Mouse (Mus musculus) erythroblast, embryonic 14.5 days (primary cell): ENCODE measurements around the gene Rnase1. TPM values are rescaled to one million over a fixed set of nuclear protein-coding genes. Genes with fewer than 3 reads are reported as not detected.

Experiments used
- H3K27me3 ChIP-seq: 2 replicates; pipeline ENCODE4 v1.6.1; 2012; ENCODE audit warnings: inconsistent platforms; ENCODE audit not compliant: control insufficient read depth
- H3K36me3 ChIP-seq: 2 replicates; pipeline ENCODE4 v1.6.1; 2012; ENCODE audit warnings: mild to moderate bottlenecking, inconsistent platforms; ENCODE audit not compliant: control insufficient read depth
- H3K4me1 ChIP-seq: 2 replicates; pipeline ENCODE4 v1.6.1; 2012; ENCODE audit warnings: inconsistent platforms; ENCODE audit not compliant: control insufficient read depth
- H3K4me3 ChIP-seq: replicated peaks from 2 replicates; pipeline ENCODE3; 2012; ENCODE audit warnings: moderate library complexity, mild to moderate bottlenecking, inconsistent platforms
- H3K9me3 ChIP-seq: 2 replicates; pipeline ENCODE4 v1.6.1; 2012; ENCODE audit warnings: low read length, inconsistent platforms, mixed read lengths; ENCODE audit not compliant: control insufficient read depth
- GATA1 ChIP-seq: IDR thresholded peaks from 2 replicates; pipeline ENCODE4 v1.6.1; 2012; ENCODE audit warnings: low read length, inconsistent platforms, mixed read lengths
- TAL1 ChIP-seq: IDR thresholded peaks from 3 replicates; pipeline ENCODE4 v1.6.1; 2012; ENCODE audit warnings: low read length, inconsistent platforms, mixed read lengths
- polyA plus RNA-seq: library from polyadenylated mRNA; stranded (reverse); fragments of >175 nt; gene quantifications from 2 replicates; pipeline ENCODE4 v1.2.3, GENCODE M21; 2012

The Rnase1 gene
- polyA plus RNA-seq, 1 experiment = not detected

DNA sequence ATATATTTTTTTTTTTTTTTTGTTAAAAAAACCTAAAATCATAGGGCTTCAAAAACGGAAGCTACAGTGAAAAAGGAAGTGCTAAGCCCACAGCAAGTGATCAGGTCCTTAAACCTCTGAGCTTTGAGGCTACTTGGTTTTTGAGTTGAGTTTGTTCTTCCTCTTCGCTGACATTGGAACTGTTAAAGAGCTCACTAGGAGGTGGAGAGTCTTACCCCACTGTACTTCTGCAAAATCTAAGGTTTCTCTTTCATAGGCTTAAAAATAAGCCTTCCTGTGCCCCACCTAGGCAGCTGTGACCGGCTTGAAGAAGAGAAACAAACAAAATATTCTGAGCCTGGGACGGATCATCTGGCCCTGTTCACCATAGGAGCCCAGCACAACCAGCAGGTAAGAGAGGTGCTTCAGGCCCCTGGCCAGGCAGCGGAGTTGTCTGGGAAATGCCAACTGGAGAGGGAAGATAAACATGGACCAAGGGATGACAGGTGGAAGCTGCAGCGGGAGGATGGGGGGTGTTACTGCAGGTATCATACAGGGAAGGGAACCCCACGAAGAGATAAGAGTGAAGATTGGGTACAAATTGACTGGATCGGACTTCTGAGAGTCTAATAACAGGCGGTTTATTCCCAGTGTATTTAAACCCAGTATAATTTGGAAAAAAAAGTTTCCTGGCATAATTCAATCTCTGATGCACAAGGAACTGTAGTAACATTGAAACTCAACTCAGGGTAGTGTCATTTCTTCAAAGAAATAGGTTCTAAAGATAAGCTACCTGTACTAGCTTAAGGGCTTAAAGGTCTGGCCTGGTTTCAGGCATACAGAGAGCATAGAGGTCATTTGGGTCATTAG, 17.6 kb downstream of the Rnase1 start:
- H3K4me3 ChIP-seq = peak overlapping the region; percentile 63
- TF ChIP-seq GATA1 (peak; percentile 49; the same call in 1 of the 2 replicates), TAL1 (peak; percentile 39; the same call in 1 of the 3 replicates)
- H3K36me3 ChIP-seq = peaks cover 9% of the 10 kb centered on the region
- H3K27me3 ChIP-seq = no peaks in the 10 kb centered on the region
- peaks cover 2% of the 10 kb centered on the region; the same call in 1 of the 2 replicates for H3K9me3 ChIP-seq
- H3K4me1 ChIP-seq = peaks cover 87% of the 10 kb centered on the region

DNA sequence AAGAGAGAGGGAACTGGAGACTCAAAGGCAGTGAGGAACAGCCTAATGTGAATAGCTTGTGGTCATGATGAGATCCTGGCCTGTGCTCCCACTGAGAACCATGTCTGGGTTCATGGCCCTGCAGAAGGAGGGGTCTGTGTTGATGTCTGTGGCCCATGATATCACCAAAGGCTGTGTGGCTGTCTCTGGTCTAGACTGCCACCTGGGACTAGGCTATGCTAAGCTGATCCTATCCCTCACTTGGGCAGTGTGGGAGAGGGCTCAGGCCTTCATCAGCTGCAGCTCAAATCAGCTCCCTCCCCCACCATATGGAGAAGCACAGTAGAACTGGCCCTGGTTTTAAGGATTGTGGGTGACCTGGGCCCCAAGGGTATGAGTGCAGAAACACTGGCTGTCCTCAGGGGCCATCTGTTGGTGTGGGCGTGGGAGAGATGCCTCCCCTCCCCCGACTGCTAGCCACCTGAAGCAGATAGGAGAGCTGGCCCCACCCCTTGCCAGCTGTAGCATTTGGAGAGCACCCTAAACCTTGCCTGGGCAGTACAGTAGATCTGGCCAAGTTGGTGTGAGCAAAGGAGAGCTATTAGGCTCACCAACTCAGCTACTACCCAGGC, 18.8 kb downstream of the Rnase1 start:
- peaks cover 95% of the 10 kb centered on the region for H3K4me1 ChIP-seq
- H3K4me3 ChIP-seq = peak overlapping the region; percentile 36

DNA sequence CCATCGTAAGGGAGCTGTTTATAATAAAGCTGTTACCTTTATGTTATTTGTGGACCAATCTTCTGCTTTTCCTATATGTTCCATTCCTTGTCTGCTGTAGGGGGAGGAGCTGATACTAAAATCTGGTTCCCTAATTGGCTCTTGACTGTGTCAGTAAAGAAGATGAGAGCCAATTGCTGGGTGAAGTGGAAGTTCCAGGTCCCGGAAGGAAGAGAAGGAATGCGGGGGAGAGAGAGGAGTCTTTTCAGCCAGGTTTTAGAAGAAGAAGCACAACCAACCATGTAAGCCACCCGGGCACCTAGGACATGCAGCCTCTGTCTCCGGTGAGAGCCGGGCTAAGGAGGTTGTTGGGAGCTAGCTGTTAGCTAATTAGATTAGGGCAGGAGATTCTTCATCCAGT, 20.9 kb downstream of the Rnase1 start:
- TF ChIP-seq TAL1 = no peak
- no peak for TF ChIP-seq GATA1
- Histone ChIP-seq H3K27me3 (no peaks in the 10 kb centered on the region), H3K4me1 (peaks cover 87% of the 10 kb centered on the region), H3K9me3 (peaks cover 2% of the 10 kb centered on the region; the same call in 1 of the 2 replicates), H3K36me3 (peaks cover 5% of the 10 kb centered on the region), H3K4me3 (peak overlapping the region; percentile 63)

More for the DNA sequence above, 18.8 kb downstream of the Rnase1 start:
- TF ChIP-seq TAL1 = peak; percentile 49; the same call in 2 of the 3 replicates
- TF ChIP-seq GATA1 = peak; percentile 8; the same call in 1 of the 2 replicates
- peaks cover 9% of the 10 kb centered on the region for H3K36me3 ChIP-seq
- H3K9me3 ChIP-seq = peaks cover 2% of the 10 kb centered on the region; the same call in 1 of the 2 replicates
- no peaks in the 10 kb centered on the region for H3K27me3 ChIP-seq

DNA sequence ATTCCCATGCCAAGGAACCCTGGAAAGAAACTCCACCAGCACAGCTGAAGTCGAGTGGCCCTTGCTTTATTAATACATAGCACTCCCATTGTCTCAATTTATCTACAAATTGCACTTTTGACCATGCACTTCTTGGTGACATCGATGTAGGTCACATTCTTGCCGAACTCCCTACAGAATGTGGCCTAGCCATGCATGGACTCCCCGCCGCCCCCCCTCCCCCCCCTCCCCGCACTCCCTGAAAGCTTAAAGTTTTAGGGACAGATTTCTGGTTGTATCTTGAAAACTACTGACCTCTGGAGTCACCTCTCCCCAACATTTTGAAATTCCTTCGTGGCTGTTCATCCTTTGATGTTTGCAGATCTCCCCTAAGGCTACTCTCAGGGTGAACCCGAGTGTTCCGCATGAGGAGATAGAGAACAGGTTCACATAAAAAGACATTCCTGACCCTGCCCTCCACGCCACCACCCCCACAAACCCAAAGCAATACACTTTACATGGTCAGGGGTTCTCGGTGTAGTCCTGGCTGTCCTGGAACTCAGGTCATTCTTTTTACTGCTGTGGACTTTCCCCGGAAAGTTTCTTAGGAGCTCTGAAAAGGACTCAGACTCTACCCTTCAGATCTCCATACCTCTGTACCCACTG, 32.5 kb downstream of the Rnase1 start, which contains the start of gene Eddm3b:
Gene Eddm3b (plus strand): TSS at position 511 of the 645 bp plus-strand sequence.
- Histone ChIP-seq H3K36me3 (no peaks in the 10 kb centered on the region), H3K27me3 (no peaks in the 10 kb centered on the region), H3K4me1 (peaks cover 23% of the 10 kb centered on the region), H3K9me3 (peaks cover under 1% of the 10 kb centered on the region), H3K4me3 (no peak within 1 kb of the TSS)
- no peak for TF ChIP-seq GATA1

DNA sequence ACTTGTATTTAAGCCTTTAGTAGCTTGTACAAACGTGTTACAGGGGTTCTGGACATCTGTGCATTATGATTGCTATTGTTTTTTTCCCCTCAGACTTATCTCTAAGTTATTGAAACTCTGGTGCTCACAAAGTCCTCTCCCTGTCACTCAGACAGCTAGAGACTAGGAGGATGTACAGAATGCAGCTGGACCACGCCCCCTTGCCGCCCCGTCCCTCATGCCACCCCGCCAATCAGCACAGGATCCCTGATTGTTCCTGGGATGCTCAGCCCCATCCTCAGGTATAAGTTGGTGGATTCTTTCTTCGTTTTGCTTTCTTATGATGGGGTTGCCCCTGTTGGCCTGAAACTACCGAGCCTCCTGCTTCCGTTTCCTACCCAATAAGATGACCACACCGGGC, 33.1 kb downstream of the Rnase1 start:
- no peaks in the 10 kb centered on the region for H3K9me3 ChIP-seq
- no peak for TF ChIP-seq GATA1
- TF ChIP-seq TAL1 = no peak
- peaks cover 23% of the 10 kb centered on the region for H3K4me1 ChIP-seq
- no peaks in the 10 kb centered on the region for H3K36me3 ChIP-seq
- no peaks in the 10 kb centered on the region for H3K27me3 ChIP-seq
- H3K4me3 ChIP-seq = no peak overlapping the region

DNA sequence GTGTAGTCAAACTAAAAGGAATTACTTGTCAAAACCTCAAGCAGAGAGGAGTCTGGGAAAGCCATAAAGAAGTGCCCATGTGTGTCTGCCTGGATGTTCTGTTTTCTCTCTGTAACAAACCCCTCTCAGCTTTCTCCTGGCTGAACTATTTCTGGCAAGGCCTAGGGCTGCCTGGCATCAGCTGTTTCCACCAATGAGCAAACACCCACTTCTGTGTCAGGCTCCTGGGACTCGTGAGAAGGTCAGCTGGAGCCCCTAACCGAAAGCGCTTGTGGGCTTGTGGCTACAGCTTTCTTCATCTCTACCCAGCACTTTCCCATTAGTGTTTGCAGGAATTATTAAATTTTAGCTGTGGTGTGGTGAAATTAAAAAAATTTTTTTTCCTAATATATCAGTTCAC, 34.6 kb downstream of the Rnase1 start:
- no peak for TF ChIP-seq TAL1
- no peak for TF ChIP-seq GATA1
- Histone ChIP-seq H3K9me3 (no peaks in the 10 kb centered on the region), H3K27me3 (no peaks in the 10 kb centered on the region), H3K36me3 (no peaks in the 10 kb centered on the region), H3K4me1 (peaks cover 24% of the 10 kb centered on the region), H3K4me3 (no peak overlapping the region)

DNA sequence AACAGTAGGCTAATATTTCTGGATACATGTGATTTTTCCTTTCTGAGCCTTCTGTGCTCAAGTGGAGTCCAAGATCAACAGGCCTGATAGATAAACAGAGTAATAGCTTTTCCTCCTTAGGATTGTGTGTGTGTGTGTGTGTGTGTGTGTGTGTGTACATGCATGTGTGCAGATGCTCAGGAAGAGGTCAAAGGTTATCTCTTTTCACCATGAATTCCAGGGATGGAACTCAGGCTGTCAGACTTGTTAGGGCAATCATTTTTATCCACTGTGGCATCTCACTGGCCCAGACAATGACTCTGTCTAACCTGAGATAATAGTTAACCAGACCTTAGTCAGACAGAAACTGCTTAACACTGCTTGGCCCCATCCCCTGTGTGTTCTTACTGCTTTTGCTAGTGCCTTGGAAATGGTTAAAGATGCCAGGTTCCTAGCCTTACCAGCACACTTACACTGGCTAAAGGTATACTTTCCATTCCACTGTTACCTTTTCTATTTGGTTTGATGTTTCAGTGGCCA, 40.1 kb downstream of the Rnase1 start:
- peaks cover 42% of the 10 kb centered on the region for H3K4me1 ChIP-seq
- no peak overlapping the region for H3K4me3 ChIP-seq
- H3K36me3 ChIP-seq = peaks cover 5% of the 10 kb centered on the region
- no peaks in the 10 kb centered on the region for H3K27me3 ChIP-seq
- TF ChIP-seq TAL1 = no peak
- no peaks in the 10 kb centered on the region for H3K9me3 ChIP-seq

DNA sequence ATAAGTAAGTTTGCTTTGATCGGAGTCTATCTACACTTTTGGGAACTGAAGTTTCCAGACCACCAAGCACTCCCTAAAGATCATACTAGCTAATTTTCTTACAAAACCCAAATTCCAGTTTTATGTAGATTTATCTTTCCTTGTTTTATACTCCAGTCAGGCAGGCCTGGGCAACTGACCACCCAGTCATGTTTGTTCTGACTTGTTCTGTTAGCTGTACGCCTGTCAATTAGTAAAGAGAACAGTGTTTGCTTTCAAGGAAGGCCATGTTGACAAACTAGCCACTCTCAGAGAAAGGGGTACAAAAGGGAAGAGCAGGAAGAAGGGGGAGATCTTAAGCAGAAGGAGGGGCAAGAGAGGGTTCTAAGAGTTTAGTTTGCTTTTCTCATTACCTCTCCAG, 42.2 kb downstream of the Rnase1 start:
- no peak for TF ChIP-seq GATA1
- TF ChIP-seq TAL1 = no peak
- H3K27me3 ChIP-seq = no peaks in the 10 kb centered on the region
- no peak overlapping the region for H3K4me3 ChIP-seq
- peaks cover 5% of the 10 kb centered on the region for H3K36me3 ChIP-seq
- peaks cover 37% of the 10 kb centered on the region for H3K4me1 ChIP-seq
- no peaks in the 10 kb centered on the region for H3K9me3 ChIP-seq

DNA sequence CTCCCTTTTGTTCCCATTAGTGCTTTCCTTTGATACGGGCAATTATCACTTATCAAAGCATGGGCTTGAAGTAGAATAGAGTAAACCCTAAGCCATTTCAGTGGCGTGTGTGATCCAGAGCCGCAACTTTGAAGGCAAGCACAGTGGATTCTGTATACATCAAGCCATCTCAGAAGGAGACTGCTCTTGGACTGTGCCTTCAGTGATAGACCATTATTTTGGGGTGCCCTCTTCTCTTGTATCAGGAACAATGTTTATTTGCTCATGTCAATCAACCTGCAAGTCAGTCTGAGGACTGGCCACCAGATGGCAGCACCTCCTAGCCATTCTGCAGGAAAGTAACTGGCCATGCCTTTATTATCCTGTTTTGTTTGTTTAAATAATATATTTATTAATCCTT, 43.4 kb downstream of the Rnase1 start:
- no peak for TF ChIP-seq GATA1
- TF ChIP-seq TAL1 = no peak
- Histone ChIP-seq H3K4me1 (peaks cover 37% of the 10 kb centered on the region), H3K4me3 (no peak overlapping the region), H3K27me3 (no peaks in the 10 kb centered on the region), H3K9me3 (no peaks in the 10 kb centered on the region), H3K36me3 (peaks cover 5% of the 10 kb centered on the region)
